Mouse (Mus musculus) Muller cell, postnatal 12 days (primary cell): ENCODE data around the gene Ahdc1.

Experiments used
- DNase-seq: peaks from one replicate; pipeline ENCODE4 v3.0.0-alpha.2; 2015; ENCODE audit errors: inconsistent ontology term

Ahdc1 gene

DNA sequence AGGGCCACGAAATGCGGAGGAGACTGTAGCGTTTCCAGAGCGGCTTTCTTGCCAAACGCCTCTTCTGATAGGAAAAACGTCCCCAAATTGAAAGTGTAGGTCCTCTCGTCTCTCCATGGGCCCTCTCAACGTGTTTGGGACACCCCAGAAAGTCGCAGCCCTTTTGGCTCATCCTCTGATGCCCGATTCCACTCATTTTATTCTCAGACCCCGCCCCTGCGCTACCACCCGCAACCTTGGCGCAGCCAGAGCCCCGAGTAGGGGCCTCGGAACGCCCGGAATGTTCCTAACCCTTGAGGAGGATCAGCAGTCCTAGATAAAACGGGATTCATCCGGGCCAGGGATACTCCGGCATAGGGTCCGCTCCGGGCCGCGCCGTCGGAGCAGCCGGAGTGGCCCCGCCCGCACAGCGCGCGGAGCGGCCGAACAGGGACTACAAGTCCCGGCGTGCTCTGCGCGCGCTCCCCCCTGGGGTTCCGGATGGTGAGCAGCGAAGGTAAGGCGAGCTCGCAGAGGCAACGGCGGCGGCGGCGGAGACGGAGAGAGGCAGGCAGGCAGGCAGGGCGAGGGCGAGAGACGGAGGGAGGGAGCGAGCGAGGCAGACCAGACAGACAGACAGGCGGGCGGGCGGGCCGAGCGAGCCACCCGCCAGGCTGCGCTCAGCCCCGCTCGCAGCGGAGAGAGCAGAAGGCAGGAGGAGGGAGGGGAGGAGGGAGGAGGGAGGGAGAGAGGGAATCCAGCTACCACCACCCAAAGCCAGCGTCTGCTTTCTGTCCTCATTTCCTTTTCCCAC, at the start of gene Ahdc1:
Gene Ahdc1, plus strand, starts transcription at position 233 of the 793 bp plus-strand sequence.
- peak; percentile 97 for DNase-seq

DNA sequence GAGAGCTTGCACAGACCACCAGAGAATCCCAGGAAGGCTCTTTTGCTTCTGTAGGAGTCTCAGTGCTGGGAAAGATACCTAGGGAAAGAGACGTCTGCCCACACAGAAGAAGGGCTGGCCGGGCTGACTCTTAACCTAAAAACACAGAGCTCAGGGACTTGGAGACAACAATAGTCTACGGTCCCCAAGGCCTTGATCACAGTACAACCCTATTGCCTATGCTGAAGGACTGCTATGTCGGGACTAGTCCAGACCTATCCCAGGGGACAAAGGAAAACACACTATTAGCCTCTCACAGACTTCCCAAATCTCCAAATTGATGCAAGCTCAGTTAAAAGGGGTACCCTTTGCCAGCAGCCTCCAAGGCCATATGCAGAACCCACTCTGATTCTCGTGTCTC, 49.2 kb upstream of the Ahdc1 start:
- DNase-seq, result no peak

DNA sequence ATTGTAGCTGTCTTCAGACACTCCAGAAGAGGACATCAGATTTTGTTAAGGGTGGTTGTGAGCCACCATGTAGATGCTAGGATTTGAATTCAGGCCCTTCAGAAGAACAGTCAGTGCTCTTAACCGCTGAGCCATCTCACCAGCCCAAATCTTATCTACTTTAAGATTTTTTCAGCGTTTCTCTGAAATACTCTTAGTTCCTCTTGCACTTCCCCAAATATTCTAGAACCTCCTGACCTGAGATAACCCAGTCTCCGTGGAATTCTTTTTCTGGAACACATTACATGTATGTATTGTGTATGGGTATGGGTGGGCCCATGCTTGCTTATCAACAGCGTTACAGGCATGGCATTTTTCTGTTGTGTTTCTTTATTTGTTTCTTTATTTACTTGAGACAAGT, 48.4 kb upstream of the Ahdc1 start:
- no peak for DNase-seq

DNA sequence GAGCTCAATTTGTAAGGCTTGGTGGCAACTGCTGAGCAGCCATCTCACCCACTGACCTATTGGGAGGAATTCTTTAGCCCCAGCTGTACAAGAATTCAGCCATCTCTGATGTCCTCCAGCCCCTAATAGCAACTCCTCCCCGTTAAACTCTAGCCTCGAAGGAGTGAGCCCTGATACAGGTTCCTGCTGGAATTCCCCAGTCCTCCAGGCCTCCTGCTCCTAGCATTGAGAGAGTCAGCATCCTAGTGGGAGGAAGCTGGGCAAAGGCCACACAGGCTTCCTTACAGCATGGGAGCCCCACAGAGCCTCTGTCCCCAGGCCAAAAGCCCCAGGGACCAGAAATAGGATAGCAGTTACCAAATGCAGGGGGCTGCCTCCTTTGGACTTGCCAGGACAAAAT, 47.6 kb upstream of the Ahdc1 start:
- no peak for DNase-seq

DNA sequence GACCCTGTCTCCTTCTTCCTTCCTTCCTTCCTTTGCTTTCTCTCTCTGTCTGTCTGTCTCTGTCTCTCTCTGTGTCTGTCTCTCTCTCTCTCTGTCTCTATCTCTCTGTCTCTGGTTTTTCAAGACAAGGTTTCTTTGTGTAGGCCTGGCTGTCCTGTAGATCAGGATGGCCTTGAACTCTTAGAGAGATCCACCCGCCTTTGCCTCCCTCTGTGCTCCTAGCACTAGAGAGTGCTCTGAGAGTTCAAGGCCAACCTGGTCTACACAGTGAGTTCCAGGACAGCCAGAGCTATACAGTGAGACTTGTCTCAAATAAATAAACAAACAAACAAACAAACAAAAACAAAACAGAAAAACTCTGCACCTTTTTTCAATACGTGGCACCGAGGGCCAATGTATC, 47.0 kb upstream of the Ahdc1 start:
- no peak for DNase-seq

DNA sequence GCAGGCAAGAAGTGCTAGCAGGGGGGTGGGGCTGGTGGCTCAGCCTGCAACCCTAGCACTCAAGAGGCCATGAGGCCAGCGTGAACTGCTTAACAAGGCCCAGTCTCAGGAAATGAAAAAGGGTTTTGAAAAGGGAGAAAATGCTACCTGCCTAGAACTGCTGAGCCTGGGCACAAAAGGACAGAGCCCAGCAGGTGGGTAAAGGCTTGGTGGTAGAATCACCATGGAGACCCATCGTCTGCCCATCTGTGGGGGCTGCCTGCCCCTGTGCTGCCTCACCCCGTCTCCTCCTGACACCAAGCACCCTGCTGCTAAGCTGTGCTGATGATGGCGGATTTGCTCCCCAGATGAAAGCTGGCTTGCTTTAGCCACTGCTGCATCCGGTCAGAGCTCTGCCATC, 46.6 kb upstream of the Ahdc1 start:
- DNase-seq, result no peak

DNA sequence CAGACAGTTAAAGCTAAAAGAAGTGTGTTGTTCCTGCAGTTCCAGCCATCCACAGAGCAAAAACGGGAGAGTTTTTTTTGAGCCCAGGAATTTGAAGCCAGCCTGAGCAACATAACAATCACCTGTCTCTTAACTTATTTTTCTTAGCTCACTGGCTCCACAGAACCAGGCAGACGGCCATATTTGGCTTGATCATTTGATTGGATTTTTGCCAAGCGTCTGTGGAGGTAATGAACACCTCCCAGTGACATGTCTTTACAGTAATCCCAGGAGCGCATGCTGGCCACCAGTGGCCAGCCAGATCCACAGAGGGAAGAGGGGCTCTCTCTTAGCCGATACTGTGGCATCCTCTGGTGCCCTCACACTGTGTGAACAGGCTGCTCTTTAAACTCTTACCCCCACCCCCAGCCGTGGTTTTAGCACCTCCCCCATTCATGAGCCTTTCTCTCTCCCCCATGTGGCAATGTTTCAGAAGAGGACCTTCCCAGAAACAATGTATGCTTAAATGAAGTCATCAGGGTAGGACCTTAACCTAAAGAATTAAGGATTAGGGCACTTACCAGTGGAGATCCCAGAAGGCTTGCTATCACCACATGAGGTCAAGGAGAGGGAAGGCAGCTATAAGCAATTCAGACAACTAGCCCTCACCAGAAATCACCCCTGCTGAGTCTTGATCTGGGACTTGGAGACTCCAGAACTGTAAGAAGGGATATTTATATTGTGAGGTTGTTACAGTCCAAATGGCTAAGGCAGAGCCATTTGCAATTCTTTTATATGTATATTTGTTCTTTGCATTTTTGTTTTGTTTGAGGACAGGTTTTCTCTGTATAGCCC, 42.7 kb upstream of the Ahdc1 start:
- DNase-seq, result peak; percentile 20

DNA sequence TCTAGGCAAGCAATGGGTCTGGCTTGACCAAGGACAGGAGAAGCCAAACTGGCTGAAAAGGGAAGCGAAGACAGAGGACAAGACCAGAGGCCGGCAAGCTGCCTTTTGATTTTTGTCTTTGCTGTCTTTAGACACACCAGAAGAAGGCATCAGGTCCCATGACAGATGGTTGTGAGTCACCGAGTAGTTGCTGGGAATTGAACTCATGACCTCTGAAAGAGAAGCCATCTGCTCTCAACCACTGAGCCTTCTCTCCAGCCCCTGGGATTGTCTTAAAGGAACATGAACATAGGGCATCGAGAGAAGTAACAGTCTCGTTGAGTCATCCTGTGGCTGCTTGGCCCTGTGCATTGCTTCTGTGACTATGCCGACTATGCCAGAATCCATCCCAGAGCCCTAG, 39.5 kb upstream of the Ahdc1 start:
- no peak for DNase-seq

DNA sequence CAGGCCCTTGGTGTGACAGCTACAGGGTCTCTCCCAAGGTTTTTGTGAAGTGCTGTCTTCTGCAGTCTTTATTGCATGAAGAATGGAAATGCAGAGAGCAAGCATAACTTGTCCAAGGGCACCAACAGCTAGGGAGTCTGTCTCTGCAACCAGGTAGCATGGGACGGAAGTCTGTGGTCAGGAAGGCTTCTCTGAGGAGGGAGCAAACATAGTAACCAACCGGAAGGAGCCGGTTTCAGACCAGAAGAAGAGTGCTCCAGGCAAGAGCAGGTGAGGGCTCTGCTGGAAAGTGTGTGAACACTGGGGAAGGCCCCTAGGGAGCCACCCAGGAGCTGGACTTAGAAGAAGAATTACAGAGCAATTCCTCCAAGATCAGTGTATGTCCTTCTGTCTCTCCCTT, 39.0 kb upstream of the Ahdc1 start:
- no peak for DNase-seq

DNA sequence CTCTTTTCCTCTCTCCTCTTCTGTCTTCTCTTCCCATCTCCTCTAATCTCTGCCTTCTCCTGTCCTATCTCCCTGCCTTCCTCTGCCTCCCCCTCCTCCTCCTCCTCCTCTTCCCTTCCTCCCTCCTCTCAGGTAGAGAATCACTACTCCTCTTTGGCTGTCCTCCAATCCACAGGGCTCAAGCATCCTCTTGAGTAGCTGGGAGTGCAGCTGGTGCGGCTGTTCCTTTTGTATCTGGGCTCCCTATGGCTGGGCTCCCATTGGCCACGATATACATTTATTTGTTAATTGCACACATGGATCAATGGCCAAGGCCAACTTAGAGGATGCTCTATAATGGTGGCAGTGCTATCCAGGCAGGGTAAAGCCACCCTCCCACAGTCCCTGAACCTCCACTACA, 38.5 kb upstream of the Ahdc1 start:
- no peak for DNase-seq

DNA sequence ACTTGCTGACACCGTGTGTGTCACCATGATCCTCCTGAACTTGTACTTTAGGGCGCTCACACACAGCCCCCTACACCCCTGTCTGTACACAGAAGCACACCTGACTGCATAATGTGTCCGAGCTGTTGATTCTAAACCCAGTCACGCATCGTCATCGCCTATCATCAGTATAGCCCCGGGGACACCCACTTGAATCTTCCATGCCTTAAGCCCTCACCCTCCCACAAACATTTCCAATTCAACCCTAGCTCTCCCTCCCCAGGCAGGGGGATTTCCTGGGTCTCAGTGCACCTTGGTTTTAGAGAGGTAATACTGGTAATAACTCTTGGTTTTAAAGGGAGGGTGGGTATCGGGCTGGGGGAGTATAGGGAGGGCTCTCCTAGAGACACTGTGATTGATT, 37.9 kb upstream of the Ahdc1 start:
- no peak for DNase-seq

DNA sequence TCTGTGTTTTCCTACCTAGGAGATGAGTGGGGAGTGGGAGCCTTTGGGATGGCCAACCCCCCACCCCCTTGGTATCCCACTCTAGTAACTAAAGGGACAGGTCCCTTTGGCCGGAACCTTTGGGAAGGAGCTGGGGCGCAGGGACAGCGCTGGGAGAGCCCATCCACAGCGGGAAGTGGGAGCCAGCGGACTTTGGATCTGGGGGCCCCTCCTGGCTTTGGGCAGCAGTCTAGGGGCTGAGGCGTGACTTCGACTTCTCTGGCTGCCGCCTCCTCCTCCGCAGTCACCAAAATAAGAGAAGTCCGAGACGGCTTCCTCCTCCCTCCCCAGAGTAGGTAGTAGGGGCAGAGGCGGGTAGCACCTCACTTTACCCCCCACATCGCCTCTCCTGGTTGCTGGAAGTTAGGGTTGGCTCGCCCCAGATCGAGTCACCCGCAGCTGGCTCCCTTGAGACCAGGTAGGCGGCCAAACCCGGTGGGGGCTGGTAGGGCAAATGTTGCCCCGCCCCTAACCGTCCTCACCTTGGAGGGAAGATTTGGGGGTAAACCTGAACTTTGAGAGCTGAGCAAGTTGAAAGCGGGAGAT, 37.2 kb upstream of the Ahdc1 start, which contains the start of gene Fgr:
Gene Fgr, plus strand, starts transcription at position 282 of the 585 bp plus-strand sequence.
- no peak for DNase-seq

DNA sequence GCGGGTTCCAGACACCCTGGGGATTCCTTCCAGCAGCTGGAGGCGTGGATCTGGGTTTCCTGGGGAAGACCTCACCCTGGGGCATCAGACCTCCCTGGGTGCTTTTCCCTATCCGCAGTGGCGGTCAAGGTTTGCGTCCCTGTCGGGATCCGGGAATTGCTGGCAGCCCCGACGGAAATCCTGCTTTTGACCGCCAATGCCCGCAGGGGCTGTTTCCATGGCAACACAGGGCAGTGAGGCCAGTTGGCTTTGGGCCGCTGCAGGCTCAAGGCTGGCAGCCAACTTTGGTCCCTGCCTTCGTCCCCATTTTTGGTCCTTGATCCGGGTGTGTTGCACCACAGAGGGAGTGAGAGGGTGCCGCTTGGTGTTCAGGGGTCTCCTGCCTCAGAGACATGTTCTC, 36.2 kb upstream of the Ahdc1 start:
- DNase-seq, result peak; percentile 88

DNA sequence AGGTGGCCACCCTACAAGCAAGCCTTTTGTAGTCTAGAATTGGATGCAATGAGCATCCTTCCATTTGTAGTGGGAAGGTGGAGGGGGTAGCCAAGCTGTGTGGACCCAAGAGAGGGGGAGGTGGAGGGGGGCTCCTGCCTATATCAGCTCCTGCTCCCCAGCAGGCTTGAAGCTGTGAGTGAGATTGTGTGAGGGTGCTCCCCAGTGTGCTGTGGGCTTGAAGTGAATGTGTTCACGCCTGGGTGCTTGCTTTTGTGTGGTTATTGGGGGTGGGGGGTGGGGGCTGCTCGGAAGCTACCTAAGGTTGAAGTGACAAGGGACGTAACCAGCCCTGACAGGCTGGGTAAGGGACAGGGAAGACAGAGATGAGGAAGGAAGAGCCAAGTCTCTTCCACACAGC, 35.3 kb upstream of the Ahdc1 start:
- no peak for DNase-seq

DNA sequence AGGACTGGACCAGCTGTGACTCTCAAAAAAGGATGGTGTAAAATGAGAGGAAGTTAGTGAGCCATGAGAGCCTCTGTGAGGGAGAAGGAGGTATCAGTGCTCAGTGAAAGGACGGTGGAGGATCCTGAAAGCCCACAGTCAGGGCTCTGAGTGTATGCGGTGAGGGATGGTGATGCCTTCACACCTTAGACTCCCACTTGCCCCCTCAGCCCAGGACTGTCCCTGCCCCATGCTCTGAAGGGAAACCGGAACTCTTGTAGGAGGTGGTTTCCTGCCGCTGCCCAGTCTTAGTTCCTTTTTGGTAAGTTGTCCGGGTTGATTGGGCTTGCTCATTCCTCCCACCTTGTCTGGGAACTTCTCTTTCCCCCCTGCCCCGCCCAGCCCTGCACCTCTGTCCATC, 34.3 kb upstream of the Ahdc1 start:
- no peak for DNase-seq

DNA sequence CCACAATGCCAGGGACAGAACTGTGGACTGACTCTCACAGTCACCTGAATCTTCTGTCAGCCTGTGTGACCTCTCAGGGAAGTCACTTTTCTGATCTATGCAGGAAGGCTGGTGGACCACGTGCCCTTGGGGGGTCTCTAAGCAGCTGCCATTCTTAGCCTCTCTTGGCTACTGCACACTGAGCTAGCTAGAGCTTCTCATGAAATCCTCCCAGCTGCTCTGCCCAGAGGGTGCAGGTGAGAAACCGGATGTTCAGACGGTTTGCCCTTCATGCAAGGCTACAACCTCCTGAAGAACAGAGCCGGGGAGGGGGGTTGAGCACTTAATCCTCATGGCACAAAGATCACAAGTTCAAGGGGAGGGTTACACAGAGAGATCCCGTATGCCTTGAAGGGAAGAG, 33.5 kb upstream of the Ahdc1 start:
- no peak for DNase-seq

DNA sequence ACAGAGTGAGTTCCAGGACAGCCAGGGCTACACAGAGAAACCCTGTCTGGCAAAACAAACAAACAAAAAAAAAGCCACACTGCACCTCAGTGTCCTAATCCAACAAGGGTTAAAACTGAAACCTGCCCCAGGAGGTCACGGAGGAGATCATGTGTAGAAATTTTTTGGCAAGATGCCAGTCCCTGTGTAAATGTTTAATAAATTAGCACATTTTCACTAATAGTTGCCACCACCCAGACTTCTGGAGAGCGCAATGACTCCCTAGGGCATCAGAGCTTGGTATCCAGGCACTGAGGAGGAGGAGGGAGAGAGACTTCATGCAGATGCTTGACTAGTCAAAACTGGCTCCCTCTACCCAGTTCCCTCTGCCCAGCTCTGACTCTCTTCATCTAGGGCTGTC, 31.9 kb upstream of the Ahdc1 start:
- DNase-seq, result no peak

DNA sequence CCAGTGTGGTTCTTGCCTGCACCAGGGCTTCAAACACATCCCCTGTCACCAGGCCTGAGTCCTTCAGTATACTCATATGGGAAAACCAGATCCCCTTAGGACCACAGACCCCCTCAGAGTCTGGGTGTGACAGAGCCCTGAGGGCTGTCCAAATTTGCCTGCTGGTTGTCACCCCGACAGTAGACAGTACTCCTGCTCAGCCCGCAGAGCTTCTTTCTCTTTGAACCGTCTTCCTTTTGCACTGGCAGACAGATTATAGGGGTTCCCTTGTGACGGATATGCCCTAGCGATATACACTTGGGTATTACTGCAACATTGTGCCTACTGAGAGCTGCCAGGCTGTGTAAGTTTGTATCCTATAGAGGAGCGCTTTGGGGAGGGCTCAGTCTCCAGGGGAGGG, 29.4 kb upstream of the Ahdc1 start:
- DNase-seq, result no peak

DNA sequence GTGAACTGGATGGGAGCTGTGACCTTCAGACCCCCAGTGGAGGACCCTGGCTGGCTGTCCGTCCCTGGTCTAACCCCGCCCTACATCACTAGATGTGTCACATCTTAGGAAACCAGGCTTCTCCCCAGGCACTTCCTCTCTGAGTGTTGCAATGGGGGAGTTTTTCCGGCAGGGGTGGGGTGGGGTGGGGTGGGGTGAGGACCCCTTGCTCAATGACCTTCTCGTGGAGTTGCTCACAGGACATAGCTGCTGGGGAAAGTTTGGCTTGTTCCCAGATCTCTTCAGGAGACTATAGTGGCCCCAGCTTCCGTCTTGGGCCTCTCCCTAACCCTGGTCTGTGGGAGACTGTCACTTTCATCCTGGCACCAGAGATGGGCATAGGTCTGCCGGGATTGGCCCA, 28.1 kb upstream of the Ahdc1 start:
- DNase-seq, result no peak

DNA sequence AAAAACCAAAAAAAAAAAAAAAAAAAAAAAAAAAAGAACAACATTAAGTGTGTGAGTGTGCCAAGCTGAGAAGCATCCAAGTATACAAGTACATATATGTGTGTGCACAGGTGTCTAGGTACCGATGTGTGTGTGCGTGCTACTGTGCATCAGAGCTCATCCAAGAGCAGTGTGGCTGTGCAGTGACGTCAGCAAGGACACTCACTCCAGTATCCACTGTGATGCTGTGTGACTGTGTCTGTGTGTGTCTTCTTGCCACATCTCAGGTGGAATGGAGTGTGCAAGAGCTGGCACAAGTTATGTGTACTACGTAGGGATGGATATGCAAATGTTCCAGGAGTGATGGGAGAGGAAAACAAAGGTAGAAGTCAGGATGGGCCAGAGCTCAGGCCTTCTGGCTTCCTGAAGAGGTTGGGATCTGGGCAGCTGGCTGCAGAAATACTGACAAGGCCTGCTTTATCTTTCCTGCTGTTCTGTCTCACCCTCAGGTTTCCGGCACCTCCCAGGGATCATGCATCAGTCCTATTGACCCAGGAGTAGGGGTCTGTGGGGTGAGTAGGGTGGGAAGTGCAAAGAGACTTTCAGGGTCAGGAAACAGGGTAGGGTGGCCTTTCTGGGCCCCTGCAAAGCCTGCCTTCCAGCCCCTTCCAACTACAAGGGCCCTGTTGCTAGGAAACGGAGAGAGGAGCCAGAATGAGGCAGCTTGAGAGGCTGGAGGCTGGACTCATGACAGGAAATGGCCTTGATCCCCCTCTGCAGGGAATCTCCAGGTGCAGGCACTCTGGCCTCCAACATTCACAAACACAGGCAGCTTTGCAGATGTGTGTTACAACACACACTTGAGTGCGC, 27.2 kb upstream of the Ahdc1 start:
- no peak for DNase-seq

DNA sequence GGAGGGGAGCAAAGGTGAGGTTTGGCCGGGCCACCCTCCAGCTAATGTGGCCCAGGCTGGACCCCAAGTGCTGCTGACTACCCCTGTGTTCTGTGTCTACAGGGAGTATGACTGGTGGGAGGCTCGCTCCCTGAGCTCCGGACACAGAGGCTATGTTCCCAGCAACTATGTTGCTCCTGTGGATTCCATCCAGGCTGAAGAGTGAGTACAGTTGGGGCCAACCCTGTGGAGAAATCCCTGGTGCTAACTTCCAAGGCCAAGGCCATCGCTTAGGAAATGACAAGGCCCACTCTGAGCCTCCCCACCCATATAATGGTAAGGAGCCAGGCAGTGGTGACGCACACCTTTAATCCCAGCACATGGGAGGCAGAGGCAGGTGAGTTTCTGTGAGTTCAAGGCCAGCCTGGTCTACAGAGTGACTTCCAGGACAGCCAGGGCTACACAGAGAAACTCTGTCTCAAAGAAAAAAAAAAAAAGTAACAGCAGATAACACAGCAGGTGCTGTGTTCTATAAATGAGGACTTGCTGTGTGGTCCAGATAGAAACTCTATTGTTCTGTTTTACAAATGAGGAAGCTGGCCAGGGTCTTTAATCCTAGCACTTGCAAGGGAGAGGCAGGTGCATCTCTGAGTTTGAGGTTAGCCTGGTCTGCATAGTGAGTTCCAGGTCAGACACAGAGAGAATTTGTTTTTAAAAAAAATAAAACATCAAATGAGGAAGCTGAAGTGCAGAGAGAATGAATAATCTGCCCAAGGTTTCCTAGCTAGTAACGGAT, 22.3 kb upstream of the Ahdc1 start:
- no peak for DNase-seq
